Mouse (Mus musculus) kidney, adult 2 months (tissue): ENCODE results near the gene Dnpep. TPM values are rescaled to one million over a fixed set of nuclear protein-coding genes. Genes with fewer than 3 reads are reported as not detected.

ENCODE experiments used
- DNase-seq: peaks from one replicate; pipeline ENCODE4 v3.0.0; 2021
- H3K27ac ChIP-seq: fragments of 200-500 bp; 2 replicates; pipeline ENCODE4 v1.5.1; 2012; ENCODE audit warnings: low read depth, low read length, control low read depth, inconsistent platforms; ENCODE audit not compliant: insufficient read depth
- H3K27me3 ChIP-seq: fragments of 200-500 bp; replicated peaks from 2 replicates; pipeline ENCODE4 v1.6.1; 2012; ENCODE audit warnings: mild to moderate bottlenecking, moderate library complexity, low read length, inconsistent platforms; ENCODE audit not compliant: control insufficient read depth, insufficient read depth
- H3K36me3 ChIP-seq: fragments of 200-500 bp; 2 replicates; pipeline ENCODE4 v1.6.1; 2012; ENCODE audit warnings: mild to moderate bottlenecking, moderate library complexity, low read length, inconsistent platforms; ENCODE audit not compliant: control insufficient read depth, insufficient read depth
- H3K4me1 ChIP-seq: fragments of 200-500 bp; 2 replicates; pipeline ENCODE4 v1.6.1; 2011; ENCODE audit warnings: low read length; ENCODE audit not compliant: control insufficient read depth, insufficient read depth
- H3K4me3 ChIP-seq: fragments of 200-500 bp; 2 replicates; pipeline ENCODE4 v1.5.1; 2011; ENCODE audit warnings: mild to moderate bottlenecking, low read depth, low read length, control low read depth; ENCODE audit not compliant: insufficient read depth
- CTCF ChIP-seq: fragments of 200-500 bp; conservative IDR thresholded peaks from 2 replicates; pipeline ENCODE4 v1.5.1; 2011; ENCODE audit warnings: low read depth, mild to moderate bottlenecking, control low read depth, low read length, moderate library complexity, mixed read lengths; ENCODE audit not compliant: insufficient read depth, insufficient read length
- POLR2A ChIP-seq: fragments of 200-500 bp; IDR thresholded peaks from one replicate; pipeline ENCODE4 v1.6.1; 2011; ENCODE audit warnings: low read depth, low read length, control low read depth
- WGBS: fragments of 180-500 bp; shearing (Covaris S2); methylation state at CpG from one replicate; pipeline ENCODE4 v1.1.7; 2018; 5-methylcytosine and 5-hydroxymethylcytosine counted together
- polyA plus RNA-seq: library from polyadenylated mRNA; depleted of rRNA; stranded (reverse); fragments of >200 nt; gene quantifications from 2 replicates; pipeline ENCODE4 v1.2.3, GENCODE M21; 2012

Gene Dnpep
- polyA plus RNA-seq, 1 experiment: 117 TPM

- no peaks in the 10 kb centered on the region for H3K27me3 ChIP-seq
- DNase-seq: peak; percentile 77
- no peaks in the 10 kb centered on the region for H3K36me3 ChIP-seq
- TF ChIP-seq POLR2A: no peak
- peak; percentile 90 for TF ChIP-seq CTCF
- H3K27ac ChIP-seq: no peak overlapping the region
- H3K4me3 ChIP-seq: no peak overlapping the region
- 0% methylated on average over 8 of the region's 8 CpGs for WGBS
- no peaks in the 10 kb centered on the region for H3K4me1 ChIP-seq
Observed at GRCm38 (mm10) chr1:75342874-75343416, 25.2 kb upstream of the Dnpep start.

- DNase-seq: no peak
- H3K27ac ChIP-seq: no peak overlapping the region
- H3K4me1 ChIP-seq: no peaks in the 10 kb centered on the region
- H3K4me3 ChIP-seq: no peak overlapping the region
- TF ChIP-seq POLR2A: no peak
- no peak for TF ChIP-seq CTCF
- H3K36me3 ChIP-seq: no peaks in the 10 kb centered on the region
- no peaks in the 10 kb centered on the region for H3K27me3 ChIP-seq
- WGBS: 83% methylated on average over 2 of the region's 2 CpGs
Observed at GRCm38 (mm10) chr1:75340519-75340918, 22.7 kb upstream of the Dnpep start.

DNA sequence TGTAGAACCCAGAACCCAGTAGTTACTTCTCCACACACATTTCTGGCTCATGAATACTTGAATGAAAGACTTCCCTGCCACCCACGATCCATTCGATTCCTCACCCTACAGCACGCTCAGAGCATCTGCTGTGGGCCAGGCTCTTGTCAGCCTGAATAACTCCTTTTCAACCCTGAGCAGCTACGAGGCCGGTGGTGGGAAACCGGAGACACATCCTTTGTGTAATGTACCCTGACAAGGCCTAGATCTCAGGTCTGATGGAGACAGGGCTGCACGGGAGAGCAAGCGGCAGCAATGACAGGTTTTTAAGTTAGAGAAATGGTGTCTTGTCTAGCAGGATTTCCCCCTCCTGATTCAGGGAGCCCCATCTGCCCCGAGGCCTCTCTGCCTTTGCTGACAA is 21.5 kb upstream of the Dnpep start:
- TF ChIP-seq POLR2A: no peak
- TF ChIP-seq CTCF: no peak
- Histone ChIP-seq H3K4me3 (no peak overlapping the region), H3K27ac (no peak overlapping the region), H3K36me3 (no peaks in the 10 kb centered on the region), H3K4me1 (no peaks in the 10 kb centered on the region), H3K27me3 (no peaks in the 10 kb centered on the region)
- no peak for DNase-seq
- WGBS: 61% methylated on average over 9 of the region's 9 CpGs

DNA sequence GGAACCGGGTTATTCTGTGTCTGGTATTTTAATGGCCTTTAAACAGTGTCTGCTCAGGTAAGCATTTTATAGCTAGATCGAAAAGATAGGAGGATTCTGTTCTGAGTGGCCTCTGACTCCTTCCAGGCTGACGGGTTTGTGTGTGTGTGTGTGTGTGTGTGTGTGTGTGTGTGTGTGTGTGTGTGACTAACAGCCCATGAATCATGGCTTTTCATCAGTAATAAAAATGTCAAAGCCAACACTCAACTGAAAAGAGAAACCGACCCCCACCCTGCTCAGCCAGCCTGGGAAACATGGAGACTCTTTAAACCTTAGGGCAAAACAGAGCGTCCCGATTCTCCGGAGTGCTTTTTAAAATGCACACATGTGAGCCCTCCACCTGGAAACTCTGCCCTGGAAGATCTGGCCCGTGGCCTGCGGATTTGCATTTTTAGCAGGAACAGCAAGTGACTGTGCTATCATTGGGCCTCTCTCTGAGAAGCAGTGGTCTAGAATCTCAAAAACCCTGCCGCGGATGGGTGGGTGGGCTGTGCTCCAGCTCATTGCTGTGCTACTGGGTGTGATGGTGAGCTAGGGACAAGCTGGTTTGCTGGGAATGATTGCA is 20.4 kb upstream of the Dnpep start:
- H3K27ac ChIP-seq: no peak overlapping the region
- no peaks in the 10 kb centered on the region for H3K27me3 ChIP-seq
- no peaks in the 10 kb centered on the region for H3K36me3 ChIP-seq
- no peak for TF ChIP-seq CTCF
- no peak for TF ChIP-seq POLR2A
- peak; percentile 21 for DNase-seq
- H3K4me1 ChIP-seq: no peaks in the 10 kb centered on the region
- H3K4me3 ChIP-seq: no peak overlapping the region
- WGBS: 14% methylated on average over 11 of the region's 11 CpGs

DNA sequence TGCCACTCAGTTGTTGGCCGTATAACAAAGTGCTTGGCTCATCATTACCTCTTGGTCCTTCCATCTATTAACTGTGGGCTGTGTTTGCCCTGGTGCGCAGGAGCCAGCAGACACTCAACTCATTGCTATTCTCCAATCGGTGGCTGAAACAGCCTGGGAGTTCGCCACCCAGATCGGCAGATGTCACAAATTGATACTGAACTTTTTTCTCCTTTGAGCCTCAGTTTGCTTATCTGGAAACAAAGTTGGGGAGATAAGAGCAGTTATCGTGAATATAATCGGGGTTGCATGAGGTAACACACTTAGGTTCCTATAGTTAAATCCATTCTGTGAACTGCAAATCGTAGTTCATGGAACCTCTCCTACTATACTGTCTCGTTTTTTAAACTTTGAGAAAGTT is 19.3 kb upstream of the Dnpep start:
- no peak overlapping the region for H3K27ac ChIP-seq
- WGBS: 75% methylated on average over 9 of the region's 9 CpGs
- no peak overlapping the region for H3K4me3 ChIP-seq
- no peaks in the 10 kb centered on the region for H3K36me3 ChIP-seq
- TF ChIP-seq CTCF: no peak
- no peak for TF ChIP-seq POLR2A
- no peaks in the 10 kb centered on the region for H3K4me1 ChIP-seq
- no peak for DNase-seq
- H3K27me3 ChIP-seq: no peaks in the 10 kb centered on the region

DNA sequence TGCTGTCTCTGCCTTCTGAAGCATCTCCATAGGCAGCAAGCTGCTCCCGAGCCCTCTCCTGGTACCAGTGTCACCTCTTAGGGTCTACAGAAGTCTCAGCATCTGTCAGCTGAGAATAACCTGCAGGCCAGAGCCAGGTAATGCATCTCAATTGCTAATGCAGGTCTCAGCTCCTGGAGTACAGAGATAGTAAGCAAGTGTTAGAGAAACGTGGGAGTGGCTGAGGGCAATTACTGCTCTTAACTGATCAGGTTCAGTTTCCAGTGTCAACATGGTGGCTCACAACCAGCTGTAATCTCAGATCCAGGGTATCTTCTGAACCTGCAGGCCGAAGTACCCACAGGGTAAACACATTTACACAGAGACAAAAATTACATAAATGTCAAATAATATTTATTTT is 18.7 kb upstream of the Dnpep start:
- TF ChIP-seq POLR2A (no peak), CTCF (no peak)
- H3K27me3 ChIP-seq: no peaks in the 10 kb centered on the region

GRCm38 (mm10) chr1:75331271-75331670 is 13.5 kb upstream of the Dnpep start:
- DNase-seq: no peak
- 79% methylated on average over 1 of the region's 1 CpGs for WGBS
- no peaks in the 10 kb centered on the region for H3K4me1 ChIP-seq
- H3K27me3 ChIP-seq: no peaks in the 10 kb centered on the region
- no peaks in the 10 kb centered on the region for H3K36me3 ChIP-seq
- no peak overlapping the region for H3K4me3 ChIP-seq
- H3K27ac ChIP-seq: no peak overlapping the region
- TF ChIP-seq CTCF (no peak), POLR2A (no peak)

More for the DNA sequence above, 18.7 kb upstream of the Dnpep start:
- H3K27ac ChIP-seq: no peak overlapping the region
- WGBS: 73% methylated on average over 3 of the region's 3 CpGs
- H3K36me3 ChIP-seq: no peaks in the 10 kb centered on the region
- DNase-seq: no peak
- H3K4me3 ChIP-seq: no peak overlapping the region
- H3K4me1 ChIP-seq: no peaks in the 10 kb centered on the region
